Mouse (Mus musculus) small intestine, adult 2 months (tissue): Measurements from ENCODE around the gene Ncoa5. TPM values are rescaled to one million over a fixed set of nuclear protein-coding genes. Genes with fewer than 3 reads are reported as not detected.
A peak's percentile ranks its signal among the peaks of the same experiment; 100 is the strongest.

Experiments used
- H3K27ac ChIP-seq: fragments of 200-500 bp; 2 replicates; pipeline ENCODE4 v1.5.1; 2012; ENCODE audit warnings: low read depth, low read length, control low read depth, inconsistent platforms; ENCODE audit not compliant: insufficient read depth
- H3K27me3 ChIP-seq: fragments of 200-500 bp; 2 replicates; pipeline ENCODE4 v1.6.1; 2012; ENCODE audit warnings: mild to moderate bottlenecking, moderate library complexity, low read length, inconsistent platforms; ENCODE audit not compliant: control insufficient read depth, insufficient read depth
- H3K36me3 ChIP-seq: fragments of 200-500 bp; 2 replicates; pipeline ENCODE4 v1.6.1; 2012; ENCODE audit warnings: mild to moderate bottlenecking, low read length, control low read depth, inconsistent platforms; ENCODE audit not compliant: control insufficient read depth, insufficient read depth
- H3K4me1 ChIP-seq: fragments of 200-500 bp; 2 replicates; pipeline ENCODE4 v1.6.1; 2012; ENCODE audit warnings: low read length, inconsistent platforms, mixed read lengths; ENCODE audit not compliant: control insufficient read depth, insufficient read depth, insufficient read length
- H3K4me3 ChIP-seq: fragments of 200-500 bp; 2 replicates; pipeline ENCODE4 v1.5.1; 2012; ENCODE audit warnings: low read depth, mild to moderate bottlenecking, control low read depth, inconsistent platforms, low read length, moderate library complexity
- CTCF ChIP-seq: fragments of 200-500 bp; IDR thresholded peaks from 2 replicates; pipeline ENCODE4 v1.5.1; 2012; ENCODE audit warnings: low read depth, mild to moderate bottlenecking, control low read depth, inconsistent platforms, low read length, moderate library complexity, mixed read lengths; ENCODE audit not compliant: insufficient replicate concordance, insufficient read length; ENCODE audit errors: extremely low read depth
- POLR2A ChIP-seq: fragments of 200-500 bp; IDR thresholded peaks from 2 replicates; pipeline ENCODE4 v1.6.1; 2012; ENCODE audit warnings: low read depth, mild to moderate bottlenecking, control low read depth, inconsistent platforms, low read length, moderate library complexity
- WGBS: fragments of 180-500 bp; shearing (Covaris S2); methylation state at CpG from one replicate; pipeline ENCODE4 v1.1.7; 2018; 5-methylcytosine and 5-hydroxymethylcytosine counted together
- polyA plus RNA-seq: library from polyadenylated mRNA; depleted of rRNA; stranded (reverse); fragments of >200 nt; gene quantifications from 2 replicates; pipeline ENCODE4 v1.2.3, GENCODE M21; 2012

Gene Ncoa5
- polyA plus RNA-seq, 1 experiment: 16.5 TPM

DNA sequence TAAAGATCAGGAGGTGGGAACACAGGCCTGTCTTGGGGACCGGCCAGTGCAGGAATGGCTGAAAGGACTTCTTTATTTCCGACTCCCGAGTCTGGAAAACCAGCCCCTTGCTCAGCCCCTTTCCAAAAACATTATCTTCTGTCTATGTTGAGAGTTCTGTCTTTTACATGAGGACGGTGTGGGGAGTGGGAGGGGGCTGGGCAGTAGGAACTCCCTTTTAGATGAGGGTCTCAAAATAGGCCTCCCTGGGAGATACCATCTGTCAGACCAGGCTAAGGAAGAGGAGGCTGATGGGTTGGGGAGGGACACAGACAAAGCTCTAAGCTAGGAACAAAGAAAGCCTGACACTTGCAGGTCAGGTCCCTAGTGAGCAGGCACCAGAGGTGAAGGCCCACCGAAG lies 14.4 kb upstream of the Ncoa5 start:
- Histone ChIP-seq H3K4me1 (no peaks in the 10 kb centered on the region), H3K27me3 (no peaks in the 10 kb centered on the region), H3K4me3 (no peak overlapping the region), H3K27ac (no peak overlapping the region), H3K36me3 (no peaks in the 10 kb centered on the region)
- 78% methylated on average over 5 of the region's 5 CpGs for WGBS
- TF ChIP-seq CTCF (no peak), POLR2A (no peak)

GRCm38 (mm10) chr2:165043729-165044128 lies 9.1 kb upstream of the Ncoa5 start:
- H3K27ac ChIP-seq: no peak overlapping the region
- WGBS: 65% methylated on average over 2 of the region's 2 CpGs

GRCm38 (mm10) chr2:165043090-165043636 lies 8.5 kb upstream of the Ncoa5 start:
- WGBS: 1% methylated on average over 17 of the region's 17 CpGs
- H3K27ac ChIP-seq: no peak overlapping the region
- no peaks in the 10 kb centered on the region for H3K36me3 ChIP-seq
- peaks cover 3% of the 10 kb centered on the region; the same call in 1 of the 2 replicates for H3K4me1 ChIP-seq
- TF ChIP-seq CTCF (no peak), POLR2A (no peak)
- H3K4me3 ChIP-seq: no peak overlapping the region
- H3K27me3 ChIP-seq: no peaks in the 10 kb centered on the region

More at GRCm38 (mm10) chr2:165043729-165044128, 9.1 kb upstream of the Ncoa5 start:
- no peaks in the 10 kb centered on the region for H3K27me3 ChIP-seq
- H3K4me1 ChIP-seq: peaks cover 3% of the 10 kb centered on the region; the same call in 1 of the 2 replicates
- TF ChIP-seq POLR2A (no peak), CTCF (no peak)
- no peaks in the 10 kb centered on the region for H3K36me3 ChIP-seq
- no peak overlapping the region for H3K4me3 ChIP-seq

DNA sequence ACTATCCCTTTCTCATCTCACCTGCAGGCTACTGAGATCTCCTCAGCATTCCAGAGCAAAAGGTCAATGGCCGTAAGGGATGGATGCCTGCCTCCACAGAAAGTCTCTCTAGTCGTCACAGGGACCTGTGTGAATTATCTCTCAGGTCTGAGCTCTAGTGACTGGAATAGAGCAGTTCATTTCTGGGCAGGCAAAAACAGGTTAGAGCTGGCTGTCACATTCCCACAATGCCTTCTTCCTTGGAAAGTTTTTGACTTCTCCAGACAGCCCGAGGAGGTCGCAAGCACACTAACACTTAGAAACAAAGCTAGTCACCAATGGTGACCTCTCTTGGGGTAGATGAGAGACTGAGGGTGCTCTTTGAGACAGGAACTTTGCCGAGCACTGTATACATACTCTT lies 7.5 kb upstream of the Ncoa5 start:
- Histone ChIP-seq H3K27ac (no peak overlapping the region), H3K36me3 (no peaks in the 10 kb centered on the region), H3K4me3 (no peak overlapping the region), H3K4me1 (peaks cover 3% of the 10 kb centered on the region; the same call in 1 of the 2 replicates), H3K27me3 (no peaks in the 10 kb centered on the region)
- WGBS: 86% methylated on average over 5 of the region's 5 CpGs
- TF ChIP-seq POLR2A (no peak), CTCF (no peak)

DNA sequence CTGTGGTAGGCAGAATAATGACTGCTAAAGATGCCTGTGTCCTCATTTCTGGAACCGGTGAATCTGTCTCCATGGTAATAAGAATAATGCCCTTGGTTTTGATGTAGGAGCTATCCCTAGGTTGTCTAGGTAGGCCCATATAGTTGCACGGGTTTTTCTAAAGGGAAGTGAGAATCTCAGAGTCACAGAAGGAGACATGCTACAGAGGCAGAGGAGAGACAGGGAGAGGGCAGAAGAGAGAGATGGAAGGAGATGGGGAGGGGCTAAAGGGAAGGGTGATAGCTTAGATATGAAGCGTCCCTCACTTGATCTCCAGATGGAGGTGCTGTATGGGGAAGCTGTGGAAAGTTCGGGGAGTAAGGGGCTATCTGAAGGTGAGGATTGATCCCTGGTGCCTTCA lies 2.7 kb upstream of the Ncoa5 start:
- 54% methylated on average over 4 of the region's 4 CpGs for WGBS
- no peak overlapping the region for H3K27ac ChIP-seq
- no peaks in the 10 kb centered on the region for H3K27me3 ChIP-seq
- no peak overlapping the region for H3K4me3 ChIP-seq
- no peak for TF ChIP-seq CTCF
- no peaks in the 10 kb centered on the region for H3K4me1 ChIP-seq
- H3K36me3 ChIP-seq: no peaks in the 10 kb centered on the region

DNA sequence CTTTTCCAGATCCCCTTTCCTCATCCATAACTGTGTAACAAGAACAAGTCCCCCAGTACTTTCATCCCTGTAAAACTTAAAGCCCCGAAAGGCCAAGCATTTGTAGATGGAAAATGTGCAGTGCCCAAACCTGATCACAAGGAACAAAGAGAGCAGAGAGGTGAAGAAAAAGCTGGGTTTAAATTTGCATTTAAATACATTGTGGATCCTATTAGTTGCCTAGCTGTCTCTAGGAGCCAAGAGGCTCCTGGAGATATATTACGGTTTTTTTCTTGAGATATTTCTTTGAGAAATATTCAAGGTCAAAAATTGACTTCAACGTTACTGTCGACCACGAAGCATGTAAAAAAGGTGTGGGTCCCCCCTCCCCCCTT lies 378 bp upstream of the Ncoa5 start:
- no peaks in the 10 kb centered on the region for H3K4me1 ChIP-seq
- WGBS: 48% methylated on average over 5 of the region's 5 CpGs
- no peak overlapping the region for H3K27ac ChIP-seq
- peak overlapping the region; percentile 95 for H3K4me3 ChIP-seq
- TF ChIP-seq POLR2A (no peak), CTCF (no peak)
- no peaks in the 10 kb centered on the region for H3K27me3 ChIP-seq
- no peaks in the 10 kb centered on the region for H3K36me3 ChIP-seq

DNA sequence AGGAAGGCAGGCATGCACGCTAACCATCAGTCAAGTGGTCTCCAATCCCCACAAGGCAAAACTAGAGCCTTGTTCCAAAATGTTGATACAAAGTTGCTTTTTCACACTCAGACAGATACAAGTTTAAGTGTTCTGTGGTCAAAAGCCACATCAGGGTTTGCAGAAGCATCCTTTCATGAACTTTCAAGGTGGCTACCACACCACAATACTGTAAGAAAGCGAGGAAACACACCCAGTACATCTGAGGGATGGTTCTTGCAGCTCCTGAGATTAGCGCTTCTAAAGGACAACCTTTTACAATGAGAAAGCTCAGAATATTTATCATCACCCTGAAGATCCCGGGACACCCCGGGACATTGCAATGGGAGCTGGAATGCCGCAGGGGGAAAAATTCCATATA lies 1.4 kb downstream of the Ncoa5 start:
- TF ChIP-seq POLR2A (no peak), CTCF (no peak)
- H3K27me3 ChIP-seq: no peaks in the 10 kb centered on the region
- peak overlapping the region; percentile 14; the same call in 1 of the 2 replicates for H3K4me3 ChIP-seq
- H3K4me1 ChIP-seq: no peaks in the 10 kb centered on the region
- WGBS: 34% methylated on average over 6 of the region's 6 CpGs
- no peak overlapping the region for H3K27ac ChIP-seq
- H3K36me3 ChIP-seq: no peaks in the 10 kb centered on the region

- no peak for TF ChIP-seq CTCF
- TF ChIP-seq POLR2A: no peak
- no peaks in the 10 kb centered on the region for H3K4me1 ChIP-seq
- H3K36me3 ChIP-seq: no peaks in the 10 kb centered on the region
- H3K4me3 ChIP-seq: no peak overlapping the region
- H3K27me3 ChIP-seq: no peaks in the 10 kb centered on the region
- 39% methylated on average over 3 of the region's 3 CpGs for WGBS
- no peak overlapping the region for H3K27ac ChIP-seq
Observed at GRCm38 (mm10) chr2:165032533-165032932, 2.1 kb downstream of the Ncoa5 start.
